24 mouse cellular contexts compared by ENCODE assay signal in genomic region chr2:166469046-166469593, GRCm38 (mm10).
DNase-seq lines count a peak whose midpoint lies in the region; ATAC-seq and TF ChIP-seq lines count a peak whose summit lies in the region.
"Had no signal": no experiment of that assay in that cellular context is flagged by ENCODE, and none has a peak within 500 bp of the region (broad histone marks: within the 10 kb centered on the region; RNA-seq: fewer than 3 reads in every experiment).

No protein-coding gene starts in this region.

- ATAC-seq in hindbrain, embryonic 11.5 days (ENCODE audit: low FRiP score) = no peak
- ATAC-seq: activated CD4-positive, CD25-positive, alpha-beta regulatory T cell, adult 4 months; forebrain, embryonic 13.5 days; Patski had no signal

- no peak overlapping the region for H3K4me3 ChIP-seq in hindbrain, embryonic 10.5 days
- H3K4me3 ChIP-seq in hindbrain, embryonic 11.5 days (ENCODE audit: low read depth, low read length) = no peak overlapping the region
- H3K4me3 ChIP-seq in small intestine, adult 2 months (ENCODE audit: low read depth, low read length) = no peak overlapping the region
- H3K4me3 ChIP-seq: forebrain, embryonic 13.5 days; heart, embryonic 10.5 days; hindbrain, embryonic 13.5 days; liver, embryonic 13.5 days; lung, embryonic 15.5 days; megakaryocyte, embryonic 14.5 days; neural tube, embryonic 12.5 days had no signal

- 88% methylated on average over 9 of the region's 9 CpGs for WGBS in hindbrain, embryonic 10.5 days
- 91% methylated on average over 9 of the region's 9 CpGs for WGBS in hindbrain, embryonic 11.5 days
- 61% methylated on average over 9 of the region's 9 CpGs for WGBS in small intestine, adult 2 months

- no peak overlapping the region for H3K9ac ChIP-seq in hindbrain, embryonic 11.5 days (ENCODE audit: low read depth, low read length)
- H3K9ac ChIP-seq: forebrain, embryonic 13.5 days; hindbrain, embryonic 13.5 days; liver, embryonic 13.5 days; lung, embryonic 15.5 days; neural tube, embryonic 12.5 days had no signal

- H3K4me1 ChIP-seq in hindbrain, embryonic 10.5 days (replicated peaks) = peaks cover 35% of the 10 kb centered on the region
- H3K4me1 ChIP-seq in hindbrain, embryonic 11.5 days (replicated peaks; ENCODE audit: control insufficient read depth, insufficient read depth, low read length) = 0 out of 2 replicates have a peak, but pooled peaks cover 2% of the 10 kb centered on the region
- peaks cover 3% of the 10 kb centered on the region; the same call in 1 of the 2 replicates for H3K4me1 ChIP-seq in small intestine, adult 2 months (ENCODE audit: control insufficient read depth, insufficient read depth, insufficient read length, low read length)
- H3K4me1 ChIP-seq: liver, embryonic 13.5 days had no signal

- no peak for TF ChIP-seq CTCF in small intestine, adult 2 months (IDR thresholded peaks at IDR 0.05; ENCODE audit: extremely low read depth, insufficient read length, insufficient replicate concordance, low read depth, low read length)

- H3K4me2 ChIP-seq in hindbrain, embryonic 11.5 days (replicated peaks; ENCODE audit: low read depth, low read length) = no peak overlapping the region
- H3K4me2 ChIP-seq: forebrain, embryonic 13.5 days; hindbrain, embryonic 13.5 days; liver, embryonic 13.5 days; lung, embryonic 15.5 days; neural tube, embryonic 12.5 days had no signal

- H3K27me3 ChIP-seq in hindbrain, embryonic 10.5 days (ENCODE audit: insufficient read depth, poor library complexity, severe bottlenecking) = peaks cover 7% of the 10 kb centered on the region; the same call in 1 of the 2 replicates
- H3K27me3 ChIP-seq in hindbrain, embryonic 11.5 days (ENCODE audit: control insufficient read depth, insufficient read depth, low read length) = no peaks in the 10 kb centered on the region
- no peaks in the 10 kb centered on the region for H3K27me3 ChIP-seq in small intestine, adult 2 months (ENCODE audit: control insufficient read depth, insufficient read depth, low read length)
- H3K27me3 ChIP-seq: forebrain, embryonic 13.5 days; liver, embryonic 13.5 days; neural tube, embryonic 12.5 days; Patski had no signal

- no peaks in the 10 kb centered on the region for H3K36me3 ChIP-seq in hindbrain, embryonic 10.5 days
- no peaks in the 10 kb centered on the region for H3K36me3 ChIP-seq in hindbrain, embryonic 11.5 days (ENCODE audit: control insufficient read depth, insufficient read depth, low read length)
- no peaks in the 10 kb centered on the region for H3K36me3 ChIP-seq in small intestine, adult 2 months (ENCODE audit: control insufficient read depth, insufficient read depth, low read length)
- H3K36me3 ChIP-seq: heart, embryonic 10.5 days; hindbrain, embryonic 13.5 days; liver, embryonic 13.5 days; lung, embryonic 15.5 days; neural tube, embryonic 12.5 days had no signal

- H3K27ac ChIP-seq in hindbrain, embryonic 10.5 days = 0 out of 2 replicates have a peak overlapping the region, but pooled peaks have one; percentile 18
- no peak overlapping the region for H3K27ac ChIP-seq in hindbrain, embryonic 11.5 days (ENCODE audit: low read depth, low read length)
- peak overlapping the region; percentile 32; the same call in 1 of the 2 replicates for H3K27ac ChIP-seq in small intestine, adult 2 months (ENCODE audit: insufficient read depth, low read depth, low read length)
- H3K27ac ChIP-seq: forebrain, embryonic 13.5 days; heart, embryonic 10.5 days; hindbrain, embryonic 13.5 days; liver, embryonic 13.5 days; lung, embryonic 15.5 days; neural tube, embryonic 12.5 days had no signal

- no peaks in the 10 kb centered on the region for H3K9me3 ChIP-seq in hindbrain, embryonic 10.5 days
- H3K9me3 ChIP-seq in hindbrain, embryonic 11.5 days (ENCODE audit: control insufficient read depth, low read length) = no peaks in the 10 kb centered on the region
- H3K9me3 ChIP-seq: forebrain, embryonic 13.5 days; heart, embryonic 10.5 days; hindbrain, embryonic 13.5 days; liver, embryonic 13.5 days; lung, embryonic 15.5 days; megakaryocyte, embryonic 14.5 days; neural tube, embryonic 12.5 days had no signal

- DNase-seq in hindbrain, embryonic 10.5 days (ENCODE audit: low spot score) = no peak
- no peak for DNase-seq in hindbrain, embryonic 11.5 days (ENCODE audit: low spot score)
- peak; percentile 16 for DNase-seq in T-cell, adult 2 months (ENCODE audit: low spot score)
- DNase-seq in fibroblast of lung, adult 2 months (ENCODE audit: low read depth) = peak; percentile 69
- no peak for DNase-seq in left cerebral cortex, adult 8-10 months (ENCODE audit: low spot score in 2 of 2)
- no peak for DNase-seq in frontal cortex, postnatal 14 days (ENCODE audit: low spot score in 2 of 2)
- DNase-seq: cerebellum, adult 18-20 months; cerebellum, postnatal 25 days; embryo, embryonic 11 days; gastrocnemius, postnatal 25 days; heart, postnatal 10 days; kidney, adult 8-10 months; kidney, postnatal 25 days; liver, embryonic 13.5 days; thymus, adult 18-20 months had no signal

- TF ChIP-seq POLR2A in small intestine, adult 2 months (IDR thresholded peaks at IDR 0.05; ENCODE audit: low read depth, low read length) = no peak

Comparison
In these comparisons a context has a peak if more than half of its experiments do, and no peak if none do; other contexts are left out.
1. DNase-seq: peak in T-cell, adult 2 months (single experiment) and fibroblast of lung, adult 2 months (single experiment); none in hindbrain, embryonic 10.5 days (single experiment), hindbrain, embryonic 11.5 days (single experiment), left cerebral cortex, adult 8-10 months (0 of 2) and frontal cortex, postnatal 14 days (0 of 2).